Mouse (Mus musculus) left cerebral cortex, adult 18-20 months (tissue): ENCODE results near the gene Poln. TPM values are rescaled to one million over a fixed set of nuclear protein-coding genes. Genes with fewer than 3 reads are reported as not detected.

ENCODE experiments used
- DNase-seq, 2 experiments: peaks; one replicate each; pipeline ENCODE4 v3.0.0; 2021 to 2022; ENCODE audit warnings: low spot score in 2 of 2, mixed read lengths in 1 of 2
- long read RNA-seq, 2 experiments: library from polyadenylated mRNA; stranded (forward); transcript quantifications; one replicate each; pipeline ENCODE4 v2.0.0; 2021
- total RNA-seq, 2 experiments: library from RNA; stranded (reverse); gene quantifications; 2 replicates each; pipeline ENCODE4 v1.2.3; 2021

The Poln gene
- total RNA-seq = 1 to 10 TPM; 1.6 TPM
- long read RNA-seq, experiment 1 = 0 reads
- long read RNA-seq, experiment 2 = 0 reads

DNA sequence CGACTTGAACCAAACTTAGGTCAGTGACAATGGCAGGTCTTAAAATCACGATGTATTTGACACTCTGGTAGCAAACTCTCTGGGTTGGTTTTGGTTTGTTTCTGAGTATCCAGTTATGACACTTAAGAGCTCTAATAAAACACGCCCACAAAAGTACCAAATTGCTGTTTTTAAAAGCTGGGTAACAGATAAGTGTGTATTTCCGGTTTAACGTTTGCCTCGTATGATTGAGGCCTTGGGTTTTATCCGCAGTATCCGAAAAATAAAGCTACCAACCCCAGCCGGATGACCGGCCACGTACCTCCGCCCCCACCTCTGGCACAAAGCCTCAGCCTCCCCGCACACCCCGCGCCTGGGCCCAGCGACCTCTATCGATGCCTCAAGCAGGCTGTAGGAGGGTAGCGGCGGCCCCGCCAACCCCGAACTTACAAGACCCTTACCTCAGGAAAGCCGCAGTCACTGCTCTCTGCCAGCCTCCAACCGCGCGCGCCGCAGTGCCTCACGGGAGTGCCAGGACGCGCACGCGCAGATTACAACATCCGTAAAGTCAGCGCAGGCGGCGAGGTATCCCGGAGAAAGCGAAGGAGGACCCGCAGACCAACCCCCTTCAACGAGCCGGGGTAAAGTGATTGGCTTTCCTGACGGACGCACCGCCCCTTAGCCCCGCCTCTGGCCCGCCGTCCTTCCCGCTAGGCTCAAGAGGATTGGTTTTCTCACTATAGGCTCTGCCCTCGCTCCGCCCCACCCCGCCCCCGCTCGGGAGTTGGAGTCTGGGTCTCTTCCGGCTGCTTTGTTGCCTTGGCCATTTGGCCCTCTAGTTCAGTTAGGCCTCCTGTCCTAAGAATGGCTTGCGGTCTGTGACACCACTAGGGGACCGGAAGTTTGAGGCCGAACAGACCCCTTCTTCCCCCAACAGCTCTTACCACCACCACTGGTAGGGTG lies at the start of gene Poln, which contains the start of gene Haus3:
TSS of gene Poln (minus strand) at position 499 of the 942 bp plus-strand sequence.
TSS of gene Haus3 (minus strand) at position 578 of the 942 bp plus-strand sequence.
- peak; percentile 96 to 97 for DNase-seq

DNA sequence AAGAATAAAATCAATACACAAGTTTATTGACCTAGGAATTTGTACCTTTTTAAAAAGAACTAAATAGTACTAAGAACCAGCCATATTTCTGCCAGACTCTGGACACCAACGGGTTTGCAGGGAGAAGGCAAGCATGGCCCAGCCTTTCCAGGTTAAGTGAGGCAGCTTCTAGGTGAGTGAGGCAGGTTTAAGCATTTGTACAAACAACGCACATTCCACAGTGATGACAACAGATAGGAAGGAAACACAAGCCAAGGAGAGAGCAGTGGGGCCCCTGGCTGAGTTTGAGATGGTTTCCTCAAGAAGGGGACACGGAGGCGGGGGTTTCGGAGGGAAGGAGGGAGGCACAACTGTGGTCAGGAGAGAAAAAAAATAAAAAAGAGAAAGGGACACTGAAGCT lies 49.4 kb upstream of the Poln start:
- DNase-seq = no peak

- DNase-seq = no peak
Observed at GRCm38 (mm10) chr5:34217756-34218155, 48.5 kb upstream of the Poln start.

- DNase-seq = no peak
Observed at GRCm38 (mm10) chr5:34216025-34216424, 46.8 kb upstream of the Poln start.

- DNase-seq = no peak
Observed at GRCm38 (mm10) chr5:34213659-34214058, 44.4 kb upstream of the Poln start.

DNA sequence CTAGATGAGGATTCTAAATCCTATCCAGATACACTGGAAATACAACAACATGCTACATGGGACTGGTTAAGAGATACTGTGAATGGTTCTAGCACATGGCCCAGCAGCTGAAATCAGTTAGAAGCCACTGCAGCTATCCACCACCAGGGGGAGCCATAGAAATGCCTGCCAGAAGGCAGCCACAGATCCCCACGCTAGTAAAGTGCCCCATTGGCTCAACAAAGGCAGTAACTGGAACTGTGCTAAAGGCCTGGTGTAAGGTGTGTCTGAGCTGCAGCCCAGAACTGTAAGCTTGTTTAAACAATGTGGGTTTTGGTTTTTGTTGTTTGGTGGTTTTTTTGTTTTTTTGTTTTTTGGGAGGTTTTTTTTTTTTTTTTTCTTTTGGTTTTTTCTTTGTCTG lies 41.0 kb upstream of the Poln start:
- peak; percentile 74 to 79 for DNase-seq

DNA sequence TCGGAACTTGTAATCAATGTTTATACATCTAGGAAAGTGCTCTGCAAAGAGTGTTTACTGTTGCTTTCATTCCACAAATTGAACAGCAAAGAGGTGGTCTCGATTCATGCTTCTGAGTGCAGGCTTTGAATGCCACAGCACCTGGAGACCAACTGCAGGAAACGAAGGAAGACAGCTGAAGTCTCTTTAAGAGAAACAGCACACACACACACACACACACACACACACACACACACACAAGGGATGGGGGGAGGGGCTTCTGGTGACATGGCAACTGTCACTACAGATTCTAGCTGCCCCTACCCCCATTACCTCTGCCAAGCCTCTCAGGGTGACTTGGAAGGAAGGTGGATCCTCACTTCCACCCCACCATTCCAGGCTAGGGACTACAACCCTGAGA lies 38.3 kb upstream of the Poln start:
- DNase-seq = no peak

DNA sequence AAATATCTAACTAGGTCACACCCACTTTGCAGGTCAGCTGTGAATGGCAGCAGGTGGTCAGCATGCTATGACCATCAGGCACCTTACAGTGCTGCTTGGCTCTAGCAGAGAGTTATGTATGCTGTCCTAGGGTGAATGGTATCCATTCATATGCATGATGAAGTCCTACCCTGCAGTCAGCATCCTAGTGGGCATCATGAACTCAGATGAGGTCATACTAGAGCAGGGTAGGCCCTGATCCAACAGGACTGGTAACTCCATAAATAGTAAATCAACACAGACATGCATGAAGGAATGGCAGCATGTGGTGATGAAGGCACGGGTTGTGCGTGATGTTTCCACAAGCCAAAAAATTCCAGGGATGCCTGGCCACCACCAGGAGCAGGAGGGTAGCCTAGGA lies 36.5 kb upstream of the Poln start:
- no peak for DNase-seq

- no peak for DNase-seq
Observed at GRCm38 (mm10) chr5:34204911-34205310, 35.7 kb upstream of the Poln start.

- no peak for DNase-seq
Observed at GRCm38 (mm10) chr5:34202006-34202405, 32.8 kb upstream of the Poln start.

DNA sequence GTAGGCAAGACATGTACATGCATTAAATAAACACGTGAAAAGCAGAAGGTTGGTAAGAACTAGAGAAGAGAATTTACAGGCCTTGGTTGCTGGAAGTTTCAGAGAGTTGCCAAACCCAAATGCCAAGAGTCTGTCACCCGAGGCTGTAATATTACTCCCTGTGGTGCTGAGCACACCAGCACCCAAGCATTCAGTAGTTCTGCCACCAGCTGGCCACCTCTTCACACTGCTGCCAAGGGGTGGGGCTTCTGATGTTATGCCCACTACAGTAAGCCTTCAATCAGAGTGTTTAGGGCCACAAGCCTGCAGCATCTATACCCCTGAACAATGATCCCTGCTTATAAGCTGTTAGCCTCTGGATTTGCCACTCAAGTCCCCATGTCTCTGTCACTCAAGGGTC lies 32.1 kb upstream of the Poln start:
- DNase-seq = no peak

DNA sequence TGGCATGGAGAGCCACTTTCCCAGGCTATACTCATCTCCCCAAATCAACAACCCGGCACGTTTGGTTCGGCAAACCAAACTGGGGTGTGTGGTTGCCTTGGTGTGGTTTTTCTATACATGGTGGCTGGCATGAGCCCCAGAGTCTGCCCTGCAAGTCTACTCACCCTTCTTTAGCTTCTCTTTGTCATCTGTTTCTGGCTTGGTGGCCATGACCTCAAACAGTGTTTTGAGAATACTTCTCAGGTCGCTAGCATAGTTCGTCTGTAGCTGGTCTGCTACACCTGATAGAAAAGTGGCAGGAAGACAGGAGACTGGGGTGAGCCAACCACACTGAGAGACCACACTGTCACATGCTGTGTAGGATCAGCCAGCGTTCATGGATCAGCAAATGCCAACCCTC lies 29.4 kb upstream of the Poln start:
- DNase-seq = no peak

- peak; percentile 78 to 86 for DNase-seq
Observed at GRCm38 (mm10) chr5:34197243-34197642, 28.0 kb upstream of the Poln start.

DNA sequence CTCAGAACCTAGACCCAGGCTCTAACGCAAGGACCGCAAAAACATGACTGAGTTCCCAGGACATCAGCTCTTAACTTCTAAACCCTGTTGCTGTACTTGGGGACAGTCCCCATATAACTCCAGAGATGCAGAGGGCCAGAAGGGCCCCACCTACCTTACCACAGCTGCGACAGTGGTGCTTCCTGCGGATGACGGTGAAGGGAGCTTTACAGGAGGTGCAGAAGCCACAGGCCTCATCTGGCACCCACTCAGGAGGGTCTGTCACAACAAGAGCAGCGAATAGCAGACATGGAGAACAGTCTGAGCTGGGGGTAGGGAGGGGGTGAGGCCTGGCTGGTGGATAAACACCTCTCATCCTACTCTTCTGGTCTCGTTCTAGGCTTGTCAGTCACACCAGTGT lies 27.2 kb upstream of the Poln start:
- no peak for DNase-seq

- DNase-seq = no peak
Observed at GRCm38 (mm10) chr5:34195786-34196185, 26.5 kb upstream of the Poln start.

DNA sequence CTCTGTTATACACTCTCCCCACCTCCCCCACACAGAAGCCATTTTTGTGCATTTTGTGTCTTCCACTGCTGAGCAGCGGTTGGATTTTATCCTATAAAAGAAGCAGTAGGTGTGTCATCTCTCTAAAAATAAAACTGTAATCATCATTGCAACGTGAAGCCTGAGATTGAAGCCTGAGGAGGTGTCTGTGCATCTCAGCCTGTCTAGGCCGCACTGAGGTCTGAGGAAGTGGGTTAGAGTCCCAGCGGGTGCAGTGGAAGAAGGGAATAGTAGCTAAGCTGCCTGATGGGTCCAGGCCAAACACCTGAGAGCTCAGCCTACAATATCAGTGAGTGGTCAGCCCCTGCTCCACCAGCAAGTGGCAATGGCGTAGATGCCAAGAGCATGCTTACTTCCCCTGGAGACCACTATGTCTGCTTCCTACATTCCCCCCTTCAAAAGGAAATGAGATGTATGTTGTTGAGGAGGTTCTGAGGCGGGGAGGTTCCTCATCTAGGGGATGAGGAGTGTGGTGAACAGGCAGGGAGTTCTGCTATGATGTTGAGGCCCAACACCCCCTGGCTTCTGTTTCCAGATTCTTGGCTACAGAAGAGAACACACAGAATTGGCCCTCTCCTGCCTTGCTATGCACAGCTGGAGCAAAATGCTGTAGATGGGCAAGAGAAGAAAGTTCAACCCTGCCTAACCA lies 25.9 kb upstream of the Poln start:
- DNase-seq = peak; percentile 39 to 41

DNA sequence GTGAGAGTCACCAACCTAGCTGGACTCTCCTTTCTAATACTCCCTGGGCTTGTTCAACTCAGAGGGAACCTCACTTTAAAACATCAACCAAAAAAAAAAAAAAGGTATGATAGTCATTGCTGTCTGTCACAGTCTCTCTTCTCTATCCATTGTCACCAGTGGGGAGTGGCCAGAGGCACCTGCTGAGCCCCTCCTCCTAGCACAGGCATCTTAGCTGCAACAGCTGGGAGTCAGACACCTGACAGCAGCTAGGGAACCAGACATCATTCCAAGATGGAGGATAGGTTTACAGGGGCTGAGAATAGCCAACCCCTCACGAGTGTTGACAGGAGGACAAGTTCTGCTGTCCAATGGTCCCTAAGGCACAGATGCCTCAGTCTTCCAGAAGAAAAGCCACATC lies 25.2 kb upstream of the Poln start:
- no peak for DNase-seq

GRCm38 (mm10) chr5:34191843-34192242 lies 22.6 kb upstream of the Poln start:
- DNase-seq = no peak

DNA sequence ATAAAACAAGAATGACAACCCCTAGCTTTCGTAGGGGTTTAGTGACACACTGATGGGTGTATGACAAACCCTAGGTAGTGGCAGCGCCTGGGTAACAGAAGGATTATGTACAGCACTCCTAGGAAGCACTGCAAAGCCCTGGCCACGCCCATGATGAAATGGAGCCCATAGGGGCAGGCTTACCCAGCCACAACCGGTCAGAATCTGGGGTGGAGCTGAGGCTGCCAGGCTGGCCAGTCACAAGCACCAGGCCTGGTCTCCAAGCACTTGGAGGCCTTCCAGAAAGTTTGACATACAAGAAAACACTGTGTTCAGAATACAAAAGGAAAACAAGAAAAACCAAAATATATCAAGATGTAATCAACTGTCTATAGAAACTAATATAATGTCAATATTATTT lies 21.8 kb upstream of the Poln start:
- DNase-seq = no peak

DNA sequence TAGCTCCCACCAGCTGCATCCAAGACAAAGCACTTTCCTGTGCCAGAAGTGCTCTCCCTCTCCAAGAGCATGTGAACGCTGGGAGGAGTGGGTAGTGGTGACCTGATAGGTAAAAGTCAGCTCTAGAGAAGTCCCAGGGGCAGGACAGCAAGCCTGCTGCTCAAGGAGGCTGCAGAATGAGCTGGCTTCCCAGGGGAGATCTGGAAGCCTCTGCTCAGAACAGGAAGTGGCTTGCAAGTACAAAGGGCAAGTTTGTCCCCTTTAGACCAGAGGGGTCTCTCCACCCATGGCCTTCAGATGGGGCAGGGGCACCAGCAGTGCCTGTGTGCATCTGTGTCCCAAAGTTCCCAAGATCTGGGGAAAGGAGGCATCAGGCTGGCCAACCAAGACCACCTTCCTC lies 20.3 kb upstream of the Poln start:
- DNase-seq = no peak

GRCm38 (mm10) chr5:34188856-34189255 lies 19.6 kb upstream of the Poln start:
- DNase-seq = no peak

GRCm38 (mm10) chr5:34187601-34188316 lies 18.5 kb upstream of the Poln start, which contains the start of gene Mxd4:
Mxd4 (minus strand) TSS chr5:34187720.
- DNase-seq = peak; percentile 98 to 99
